Mouse (Mus musculus) urinary bladder, postnatal 36 days (tissue): ENCODE measurements at regions not wholly inside any gene's neighbourhood (a gene's known extent, or its start where the extent isn't known, plus 50 kb on each side); places are given as distances from the start of the nearest gene placed in this dataset.

Experiments used
- DNase-seq, 2 experiments: peaks; one replicate each; pipeline ENCODE4 v3.0.0; 2022; ENCODE audit warnings: low spot score in 2 of 2, mixed read lengths in 1 of 2

DNA sequence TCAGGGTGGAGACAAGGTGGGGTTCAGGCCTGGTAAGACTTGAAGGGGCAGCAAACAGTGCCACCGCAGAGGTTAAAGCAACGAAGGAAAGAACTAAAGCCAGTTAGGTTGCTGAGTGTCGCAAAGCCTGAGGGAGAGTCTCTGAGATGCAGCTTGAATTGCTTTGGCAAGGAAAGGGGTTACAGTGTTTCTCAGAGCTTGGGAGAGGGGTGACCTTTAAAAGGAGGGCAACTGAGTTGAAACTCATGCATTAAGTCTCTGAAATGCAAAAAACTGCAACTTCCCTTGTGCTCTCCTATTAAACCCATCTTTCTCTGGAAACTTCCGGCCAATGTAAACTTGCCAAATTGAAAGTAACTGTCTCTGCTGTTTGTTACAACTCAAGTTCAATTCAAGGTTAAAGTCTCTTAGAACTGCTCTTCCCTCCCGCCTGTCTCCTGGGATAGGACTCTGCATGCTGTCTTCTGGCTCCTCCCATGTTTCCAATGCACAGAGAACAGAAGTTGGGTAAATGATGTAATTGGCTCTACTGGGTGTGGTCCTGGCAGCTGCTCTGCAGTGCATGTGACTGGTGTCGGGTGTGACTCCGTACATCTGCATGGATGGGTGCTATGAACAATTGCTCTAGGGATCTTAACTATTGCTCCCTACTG lies 181.4 kb upstream of the Gas1 start:
- DNase-seq: peak in 1 of 2 experiments; percentile 9

DNA sequence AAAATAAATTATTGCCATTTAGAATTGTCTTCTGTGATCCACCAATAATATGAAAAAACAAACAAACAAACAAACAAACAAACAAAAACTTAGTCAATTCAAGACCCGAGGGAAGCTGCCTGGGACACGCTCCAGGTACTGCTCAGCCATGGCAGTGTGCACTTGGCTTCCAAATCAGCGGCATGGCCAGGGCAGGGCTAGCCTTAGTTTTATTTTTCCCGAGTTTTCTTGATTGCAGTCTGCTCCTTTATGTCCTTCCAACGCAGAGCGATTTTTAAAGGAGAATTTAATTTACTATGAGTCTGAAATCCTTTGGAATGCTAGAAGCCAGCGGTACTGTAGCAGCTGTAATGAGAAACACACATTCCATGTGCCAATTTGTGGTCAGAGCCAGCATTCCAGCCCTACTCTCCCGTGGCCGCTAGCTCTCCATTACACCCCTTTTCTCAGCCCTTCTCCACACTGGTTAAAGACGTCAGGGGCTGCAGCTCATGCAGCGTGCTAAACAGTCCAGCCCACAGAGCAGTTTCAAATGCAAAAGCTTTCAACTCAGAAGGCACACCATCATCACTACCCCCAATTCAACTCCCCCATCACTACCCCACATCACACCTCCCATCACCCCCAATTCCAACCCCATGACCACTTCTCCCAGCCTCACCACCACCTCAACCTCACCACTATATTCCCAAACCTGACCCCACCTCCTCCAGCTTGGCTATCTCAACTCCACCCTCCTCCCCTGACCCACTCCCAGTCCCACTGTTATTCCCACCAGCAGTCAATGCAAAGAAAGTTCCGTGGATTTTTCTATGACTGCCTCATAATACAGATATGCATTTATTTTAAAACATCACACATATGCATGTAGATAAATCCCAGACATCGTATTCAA lies 187.9 kb upstream of the Gas1 start:
- peak in 1 of 2 experiments; percentile 6 for DNase-seq

DNA sequence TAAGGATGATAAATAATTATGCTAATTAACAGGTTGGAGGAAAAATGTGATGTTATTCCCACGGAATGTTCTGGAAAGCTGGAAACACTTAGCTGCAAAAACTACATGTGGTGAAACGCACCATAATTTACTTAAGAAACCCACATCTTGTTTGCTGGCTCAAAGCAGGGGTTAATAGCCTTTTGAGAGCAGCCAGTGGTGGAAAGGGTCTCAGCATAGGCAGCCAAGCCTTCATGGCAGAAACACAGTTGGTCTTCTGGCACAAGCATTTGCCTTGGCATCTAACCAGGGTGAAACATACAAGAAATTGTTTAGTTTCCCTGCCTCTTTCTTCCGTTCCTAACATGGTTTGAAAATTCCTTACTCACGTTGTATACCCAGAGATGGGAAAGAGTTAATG lies 192.1 kb upstream of the Gas1 start:
- no peak for DNase-seq

DNA sequence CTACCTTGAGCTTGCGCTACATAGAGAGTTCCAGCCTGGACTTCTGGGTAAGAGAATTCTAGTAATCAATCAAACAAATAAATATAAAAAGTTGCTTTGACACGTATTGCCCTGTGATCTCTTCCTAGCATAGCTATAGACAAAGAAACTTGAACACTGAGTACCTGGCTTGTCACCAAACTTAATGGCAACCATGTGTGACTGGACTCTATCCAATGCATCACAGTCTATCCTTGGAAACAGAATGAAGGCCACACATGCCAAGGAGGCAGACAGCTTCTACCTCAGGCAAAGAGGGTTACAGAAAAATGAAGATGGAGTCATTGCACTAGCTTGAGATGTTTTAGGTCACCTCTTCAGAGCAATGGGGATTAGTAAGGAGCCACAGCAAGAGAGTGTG lies 194.5 kb upstream of the Gas1 start:
- no peak for DNase-seq

DNA sequence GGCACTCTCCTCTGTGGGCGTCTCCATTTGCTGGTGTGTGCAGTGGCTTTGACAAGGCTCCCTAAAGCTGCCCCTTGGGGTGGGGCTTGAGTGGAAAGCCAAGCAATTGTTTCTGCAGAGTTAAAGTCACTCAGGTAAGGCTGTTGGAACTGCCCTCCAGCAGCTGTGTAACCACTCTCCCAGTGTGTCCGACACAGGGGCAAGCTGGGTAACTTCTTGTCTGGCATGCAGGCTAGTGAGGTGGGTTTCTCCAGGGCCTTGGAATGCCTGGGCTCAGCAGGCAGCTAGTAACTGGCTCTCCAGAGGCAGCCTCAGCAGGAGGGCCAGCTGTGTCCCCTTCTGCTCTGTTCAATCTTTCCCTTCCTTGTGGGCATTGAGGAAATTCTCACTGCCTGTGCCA lies 199.5 kb upstream of the Gas1 start:
- no peak for DNase-seq

DNA sequence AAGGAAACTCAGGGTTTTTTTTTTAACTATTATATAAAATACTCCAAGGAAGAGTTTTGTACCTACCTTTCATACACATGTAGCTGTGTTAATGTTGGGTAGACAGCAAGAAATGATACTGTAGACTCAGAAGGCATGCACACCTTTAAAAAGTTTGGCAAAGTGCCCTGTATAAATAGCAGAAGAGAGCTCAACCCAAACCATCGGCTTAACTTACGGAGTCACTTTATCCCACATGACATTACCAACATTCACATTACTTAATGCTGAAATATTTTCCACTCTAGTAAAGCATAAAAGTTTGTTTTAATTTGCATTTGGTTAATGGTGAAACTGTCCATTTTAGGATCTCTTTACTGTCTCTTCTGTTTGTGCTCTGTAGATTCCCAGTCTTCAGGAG lies 205.7 kb upstream of the Gas1 start:
- DNase-seq: no peak

DNA sequence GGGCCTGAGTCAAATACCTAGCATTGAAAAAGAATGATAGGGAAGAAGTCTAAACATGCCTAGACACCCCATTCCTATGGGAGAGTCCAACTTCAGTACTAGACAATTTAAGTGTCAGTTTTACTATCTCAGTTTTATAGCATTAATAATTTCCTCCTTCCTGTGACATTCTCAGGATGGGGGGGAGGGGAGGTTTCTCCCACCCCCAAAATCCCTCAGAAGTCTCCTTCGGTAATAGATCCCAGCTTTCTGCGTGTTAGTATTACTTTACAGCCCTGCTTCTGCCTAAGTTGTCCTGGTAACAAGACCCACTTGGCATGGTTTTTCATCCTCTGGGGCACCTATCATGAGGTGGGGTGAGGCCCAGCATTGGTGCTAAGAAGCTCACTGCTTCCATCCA lies 202.9 kb upstream of the Dapk1 start:
- no peak for DNase-seq

DNA sequence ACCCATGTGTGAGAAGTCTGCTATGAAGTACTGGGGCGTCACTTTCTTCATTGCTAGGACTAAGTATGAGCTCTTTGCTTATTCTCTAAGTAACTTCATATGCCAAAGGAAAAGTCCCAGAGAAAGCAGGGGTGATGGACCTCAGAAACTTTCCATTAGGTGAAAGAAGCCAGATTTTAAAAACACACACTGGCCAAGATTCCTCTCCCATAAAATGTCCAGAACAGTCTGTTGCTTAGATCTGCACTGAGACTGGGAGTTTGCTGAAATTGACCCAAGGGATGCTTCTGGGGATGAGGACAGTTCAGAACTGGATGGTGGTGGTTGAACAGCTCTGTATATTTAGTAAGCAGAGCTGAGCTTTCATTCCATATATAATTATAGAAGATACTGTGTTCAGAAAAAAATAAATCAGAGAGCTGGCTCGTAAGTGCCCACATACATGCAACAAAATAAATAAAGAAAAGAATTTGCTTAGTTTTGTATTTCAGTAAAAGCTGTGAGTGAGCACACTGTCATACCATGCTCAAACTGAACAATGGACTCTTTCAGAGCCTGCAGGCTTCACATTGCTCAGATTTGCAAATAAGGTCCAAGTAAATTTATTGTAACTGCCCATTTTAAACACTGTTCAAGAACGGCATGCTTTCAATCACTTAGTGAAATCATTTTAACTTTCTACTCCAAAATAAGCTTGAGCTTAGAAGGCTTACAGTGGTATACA lies 200.8 kb upstream of the Dapk1 start:
- DNase-seq: no peak

DNA sequence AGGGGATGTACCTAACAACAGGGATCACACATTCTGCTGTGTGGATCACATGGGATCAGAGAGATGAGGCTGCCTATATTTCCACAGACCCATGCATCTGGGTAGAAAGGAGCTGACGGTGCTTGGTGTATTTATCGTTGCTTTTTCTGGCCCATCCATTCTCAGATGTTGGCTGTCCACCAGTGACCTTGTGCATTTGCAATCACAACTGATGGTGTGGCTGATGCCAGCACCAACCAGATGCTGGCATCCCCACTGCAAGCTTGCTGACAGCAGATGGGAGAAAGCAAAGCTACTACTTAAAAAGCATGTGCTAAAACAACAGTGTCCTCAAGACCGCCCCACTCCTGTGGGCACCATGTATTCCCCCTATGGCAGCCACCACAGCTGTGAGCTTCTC lies 198.3 kb upstream of the Dapk1 start:
- no peak for DNase-seq

DNA sequence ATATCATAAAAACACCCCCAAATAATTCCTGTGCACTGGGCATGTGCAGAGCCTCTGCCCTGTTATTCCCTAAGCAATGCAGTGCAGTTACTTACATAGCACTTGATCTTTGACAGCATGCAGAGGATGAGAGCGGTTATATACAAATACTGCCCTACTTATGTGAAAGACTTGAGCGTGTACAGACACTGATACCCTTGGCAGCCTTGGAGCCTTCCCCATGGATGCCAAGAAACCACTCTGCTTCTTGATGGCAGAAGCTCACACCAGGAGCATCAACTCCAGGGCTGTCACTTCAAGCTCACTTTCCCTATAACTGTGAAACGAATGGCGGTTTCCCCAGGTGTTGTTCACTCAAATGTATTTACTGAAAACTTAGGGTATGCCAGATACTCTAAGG lies 194.4 kb upstream of the Dapk1 start:
- no peak for DNase-seq

DNA sequence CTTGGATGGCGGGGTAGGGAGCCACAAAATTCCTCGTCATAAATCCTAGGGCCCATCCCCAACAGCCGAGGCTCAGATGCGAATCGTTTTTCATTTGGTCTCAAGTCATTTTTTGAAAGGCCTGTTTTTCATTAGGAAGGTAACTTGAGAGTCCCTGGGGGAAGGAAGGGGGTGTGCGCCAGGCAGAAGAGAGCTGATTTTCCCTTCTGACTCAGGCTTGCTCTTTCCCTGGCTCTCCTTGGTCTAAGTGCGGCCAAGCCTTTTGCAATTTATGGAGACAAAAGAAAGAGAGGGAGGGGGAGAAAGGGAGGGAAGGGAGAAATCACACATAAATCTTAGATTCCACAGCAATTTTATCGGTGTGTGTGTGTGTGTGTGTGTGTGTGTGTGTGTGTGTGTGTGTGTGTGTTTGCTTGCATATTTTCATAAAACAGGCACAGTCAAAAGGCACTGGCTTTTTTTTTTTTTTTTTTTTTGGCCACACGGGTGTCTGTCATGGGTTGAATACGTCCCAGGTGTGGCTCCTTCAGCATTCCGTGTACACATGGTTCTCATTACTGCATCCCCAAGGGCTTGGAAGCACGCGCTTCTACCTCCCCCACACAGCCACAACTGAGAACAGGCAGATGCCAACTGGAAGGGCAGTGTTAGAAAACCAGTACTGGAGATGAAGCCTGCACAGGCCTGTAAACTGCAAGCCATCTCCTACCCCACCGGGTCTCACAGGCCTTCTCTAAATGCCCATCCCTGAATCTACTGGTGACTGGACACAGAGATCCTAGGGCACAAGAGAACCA lies 191.8 kb upstream of the Dapk1 start:
- peak in 1 of 2 experiments; percentile 73 for DNase-seq

DNA sequence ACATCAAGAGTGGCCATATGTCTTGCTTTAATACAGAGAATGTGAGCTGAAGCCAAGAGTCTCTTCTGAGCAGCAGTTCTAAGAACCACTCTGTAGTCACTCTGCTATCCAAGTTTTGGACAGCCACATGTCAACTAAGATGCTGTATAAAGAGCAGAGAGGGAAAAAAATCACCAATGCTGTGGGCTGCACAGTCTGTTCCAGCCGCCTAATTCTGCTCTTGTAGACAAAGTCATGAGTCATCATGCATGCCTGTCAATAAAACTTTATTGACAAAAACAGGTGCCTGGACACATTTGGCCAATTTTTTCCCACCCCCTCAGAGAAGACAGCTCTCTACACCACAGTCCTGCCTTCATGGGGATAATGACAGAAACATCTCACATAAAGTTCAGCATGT lies 185.7 kb upstream of the Dapk1 start:
- DNase-seq: no peak

DNA sequence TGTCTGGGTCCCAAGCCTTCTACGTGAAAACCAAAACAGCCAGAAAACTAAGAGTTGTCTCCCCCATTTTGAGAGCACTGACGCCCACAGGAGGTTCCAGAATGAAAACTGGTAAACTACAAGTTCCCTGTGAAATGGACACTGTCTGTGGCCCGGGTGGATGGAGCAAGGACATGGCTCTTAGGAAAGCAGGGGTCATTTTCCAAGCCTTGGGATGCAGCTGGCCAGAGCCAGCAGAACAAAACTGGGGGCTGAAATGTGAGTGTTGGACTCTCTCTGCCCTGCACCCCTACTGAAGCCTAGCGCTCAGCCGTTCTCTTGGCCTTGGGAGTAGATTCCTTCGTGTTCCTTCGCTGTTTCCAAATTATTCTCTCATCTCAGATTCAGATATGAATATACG lies 184.7 kb upstream of the Dapk1 start:
- DNase-seq: no peak

DNA sequence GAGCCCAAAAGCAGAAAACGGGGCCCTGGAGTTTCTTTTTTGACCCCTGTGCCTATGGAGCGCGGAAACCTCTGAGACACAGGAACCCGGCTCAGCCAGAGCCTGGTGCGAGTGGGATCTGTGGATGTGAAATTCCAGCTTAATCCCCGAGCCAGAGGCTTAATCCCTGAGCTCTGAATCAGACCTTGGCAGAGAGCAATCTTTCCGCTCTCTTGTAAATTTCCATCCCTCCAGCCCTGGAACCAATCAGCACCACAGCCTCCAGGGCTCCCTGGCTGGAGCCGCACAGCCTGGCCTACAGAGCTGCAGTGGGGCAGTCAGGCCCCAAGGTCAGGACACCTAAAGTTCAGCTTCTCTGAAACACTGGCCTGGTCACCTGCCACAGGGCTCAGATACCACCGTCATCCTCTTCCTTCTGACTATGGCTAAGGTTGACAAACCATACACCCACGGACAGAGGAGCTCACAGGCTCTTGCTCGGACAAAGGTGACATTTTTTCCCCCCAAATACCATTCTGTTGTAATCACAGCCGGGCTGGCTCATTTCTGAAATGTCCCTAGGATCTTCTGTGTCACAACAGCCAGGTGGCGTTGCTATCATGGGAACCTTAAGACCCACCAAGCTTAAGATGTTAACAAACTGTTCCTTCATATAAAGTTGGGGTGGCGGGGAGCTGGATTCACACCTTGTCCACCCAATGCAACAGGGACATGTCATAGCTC lies 184.2 kb upstream of the Dapk1 start:
- peak; percentile 57 to 76 for DNase-seq

DNA sequence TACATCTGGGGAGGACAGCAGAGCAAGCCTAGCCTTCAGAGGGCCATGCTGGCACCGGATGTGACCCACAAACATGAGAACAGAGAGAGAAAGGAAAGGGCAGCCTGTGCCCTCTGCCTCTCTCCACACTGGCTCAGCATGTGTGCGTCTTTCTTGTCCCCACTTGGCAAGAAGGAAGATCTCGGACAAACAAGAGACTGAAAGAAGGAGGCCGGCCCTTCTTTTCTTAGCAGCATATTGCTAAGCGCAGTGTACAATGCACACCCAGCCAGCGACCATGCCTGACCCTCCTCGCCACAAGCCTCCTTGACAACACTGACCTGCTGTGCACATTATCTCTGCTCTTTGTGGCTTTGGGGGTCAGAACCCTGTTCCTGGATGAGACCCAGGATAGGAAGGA lies 181.4 kb upstream of the Dapk1 start:
- DNase-seq: no peak

DNA sequence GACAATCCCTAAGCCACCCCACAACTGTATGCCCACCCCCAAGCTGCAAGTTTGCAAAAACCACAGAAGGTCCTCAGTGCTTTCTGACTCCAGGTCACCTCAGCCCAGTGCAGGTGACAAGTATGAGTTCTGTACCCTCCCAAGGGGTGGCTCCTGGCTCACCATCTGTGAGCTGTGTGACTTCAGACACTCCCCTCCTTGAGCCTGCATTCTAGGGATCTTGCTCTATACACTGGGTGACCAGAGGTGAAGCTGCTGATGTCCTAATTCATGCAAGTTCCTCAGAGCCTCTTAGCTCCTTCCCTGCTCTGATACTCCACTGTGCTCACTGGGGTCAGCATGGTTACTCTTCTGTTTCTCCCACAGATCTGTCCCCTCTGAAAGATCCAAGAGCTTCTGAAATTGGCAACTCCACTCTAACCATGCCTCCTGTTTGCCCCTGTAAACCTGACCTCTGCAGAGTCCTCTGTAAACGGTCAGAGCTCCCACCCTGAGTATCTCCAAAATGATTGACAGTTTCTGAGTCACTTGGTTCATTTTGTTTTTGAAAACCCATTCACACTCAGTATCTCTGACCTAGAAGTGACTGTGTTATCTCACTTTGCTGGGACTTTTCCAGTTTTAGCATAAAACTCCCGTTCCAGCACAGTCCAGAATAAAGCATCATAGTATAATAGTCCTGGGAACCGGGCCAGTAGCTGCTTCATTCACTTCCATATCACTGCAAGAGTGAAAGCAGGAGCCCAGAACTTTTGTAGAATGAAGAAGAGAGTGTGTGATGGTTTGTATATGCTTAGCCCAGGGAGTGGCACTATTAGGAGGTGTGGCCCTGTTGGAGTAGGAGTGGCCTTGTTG lies 180.7 kb upstream of the Dapk1 start:
- no peak for DNase-seq

DNA sequence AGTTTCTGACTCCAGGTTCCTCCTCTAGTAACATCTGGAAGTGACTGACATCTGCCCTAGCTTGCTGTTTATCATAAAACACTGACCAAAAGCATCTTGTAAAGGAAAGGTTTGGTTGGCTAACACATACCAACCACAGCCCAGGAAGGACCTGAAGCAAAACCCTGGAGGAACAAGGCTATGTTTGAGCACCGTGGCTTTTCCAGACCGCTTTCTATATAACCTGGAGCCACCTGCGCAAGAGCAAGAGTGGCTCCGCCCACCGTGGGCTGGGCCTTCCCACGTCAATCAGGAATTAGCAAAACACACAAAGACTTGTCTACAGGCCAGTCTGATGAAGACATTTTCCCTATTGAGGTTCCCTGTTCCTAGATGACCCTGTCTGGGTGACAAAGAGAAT lies 177.5 kb upstream of the Dapk1 start:
- DNase-seq: no peak

DNA sequence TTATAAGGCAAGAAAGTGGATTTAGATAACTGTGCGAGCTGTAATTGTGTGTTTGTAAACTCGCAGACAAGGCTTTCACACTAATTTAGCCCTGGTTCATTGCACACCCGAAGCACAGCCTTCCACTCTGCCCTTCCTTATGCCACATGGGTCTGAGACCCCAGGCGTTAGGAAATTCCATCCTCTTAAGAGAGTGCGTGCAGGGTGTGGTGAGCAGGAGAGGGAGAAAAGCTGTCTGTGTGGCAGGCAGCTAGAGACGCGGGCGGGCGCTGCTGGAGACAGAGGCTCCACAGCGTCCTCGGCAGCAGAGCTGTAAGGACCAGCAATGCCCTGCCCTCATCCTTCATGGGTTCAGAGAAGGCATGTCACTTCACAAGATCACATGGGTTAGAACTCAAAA lies 176.6 kb upstream of the Dapk1 start:
- DNase-seq: no peak

DNA sequence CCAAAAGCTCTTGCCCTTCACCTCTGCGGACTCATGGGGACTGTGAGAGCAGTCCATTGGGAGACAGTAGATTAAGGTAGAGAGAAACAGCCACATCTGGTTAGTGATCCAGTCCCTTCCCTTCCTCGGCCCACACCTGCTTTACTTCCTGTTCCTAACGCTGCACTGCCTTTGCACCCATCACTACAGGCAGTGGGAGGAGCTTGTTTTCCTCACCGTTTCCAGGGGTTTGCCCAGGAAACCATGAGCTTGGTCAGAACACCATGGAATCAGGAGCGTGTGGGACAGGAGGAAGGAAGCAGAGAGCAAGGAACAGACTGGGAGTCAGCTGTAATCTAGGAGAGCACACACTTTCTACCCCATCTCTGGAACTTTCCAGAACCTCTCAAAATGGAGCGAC lies 176.2 kb upstream of the Dapk1 start:
- no peak for DNase-seq

DNA sequence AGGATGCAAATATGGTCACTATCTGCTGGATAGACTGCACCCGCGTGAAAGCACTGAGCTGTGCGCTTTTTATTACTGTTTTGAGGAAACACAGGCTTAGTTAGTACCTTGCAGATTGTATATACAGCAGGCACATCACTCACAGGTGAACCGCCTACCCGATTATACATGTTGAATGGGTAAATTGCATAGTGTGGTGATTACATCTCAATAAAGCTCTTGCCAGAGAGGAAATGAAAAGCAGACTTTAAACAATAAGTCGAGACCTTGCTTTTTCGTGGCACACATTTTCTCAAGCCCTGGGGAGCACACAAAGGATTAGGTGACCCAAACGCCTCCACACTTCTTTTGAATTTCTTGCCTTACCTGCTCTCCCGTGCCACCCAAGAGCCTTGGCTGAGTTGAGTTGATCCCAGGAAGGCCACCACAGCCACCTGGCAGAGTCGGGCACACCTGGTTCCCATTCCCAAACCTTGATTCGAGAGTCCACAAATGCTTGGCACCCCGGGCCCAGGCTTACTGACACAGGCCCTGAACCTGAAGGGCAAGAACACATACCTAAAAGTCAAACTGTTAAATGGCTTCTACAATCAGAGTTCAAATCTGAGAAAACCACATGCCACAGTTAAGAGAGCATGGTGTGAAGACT lies 175.4 kb upstream of the Dapk1 start:
- no peak for DNase-seq
